Mouse (Mus musculus): ENCODE data around the gene A3galt2. TPM values are rescaled to one million over a fixed set of nuclear protein-coding genes. Genes with fewer than 3 reads are reported as not detected.
A peak's percentile ranks its signal among the peaks of the same experiment; 100 is the strongest.

A3galt2 gene
- total RNA-seq (2021): under 1 TPM; 0.12 to 0.14 TPM

DNA sequence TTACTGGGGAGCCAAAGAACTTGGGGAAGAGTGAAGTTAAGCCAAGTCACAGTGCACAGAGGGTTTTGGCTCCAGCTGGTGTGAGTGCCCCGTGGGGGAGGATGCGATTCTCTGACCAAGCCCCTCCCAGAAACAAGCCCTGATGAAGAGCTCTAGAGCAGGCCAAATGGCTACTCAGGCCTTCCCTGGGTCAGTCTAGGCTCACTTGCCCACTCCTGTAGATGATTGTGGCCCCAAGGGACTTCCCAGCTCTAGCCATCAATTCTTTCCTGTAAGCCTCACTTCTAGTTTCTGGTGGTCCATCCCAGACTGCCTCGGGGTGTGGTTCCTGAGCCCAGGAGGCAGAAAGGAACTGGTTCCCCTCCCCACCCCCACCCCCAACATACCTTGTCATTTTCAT, at the start of gene A3galt2:
Gene A3galt2 (plus strand): TSS at position 301 of the 400 bp plus-strand sequence.
- no peak for DNase-seq (ENCODE audit: extremely low spot score in 1 of 2, low spot score in 1 of 2)

- no peak for DNase-seq (ENCODE audit: extremely low spot score in 1 of 2, low spot score in 1 of 2)
Measured at GRCm38 (mm10) chr4:128706626-128707025, 48.5 kb upstream of the A3galt2 start.

GRCm38 (mm10) chr4:128707384-128707783, 47.8 kb upstream of the A3galt2 start:
- DNase-seq (ENCODE audit: extremely low spot score in 1 of 2, low spot score in 1 of 2): no peak

DNA sequence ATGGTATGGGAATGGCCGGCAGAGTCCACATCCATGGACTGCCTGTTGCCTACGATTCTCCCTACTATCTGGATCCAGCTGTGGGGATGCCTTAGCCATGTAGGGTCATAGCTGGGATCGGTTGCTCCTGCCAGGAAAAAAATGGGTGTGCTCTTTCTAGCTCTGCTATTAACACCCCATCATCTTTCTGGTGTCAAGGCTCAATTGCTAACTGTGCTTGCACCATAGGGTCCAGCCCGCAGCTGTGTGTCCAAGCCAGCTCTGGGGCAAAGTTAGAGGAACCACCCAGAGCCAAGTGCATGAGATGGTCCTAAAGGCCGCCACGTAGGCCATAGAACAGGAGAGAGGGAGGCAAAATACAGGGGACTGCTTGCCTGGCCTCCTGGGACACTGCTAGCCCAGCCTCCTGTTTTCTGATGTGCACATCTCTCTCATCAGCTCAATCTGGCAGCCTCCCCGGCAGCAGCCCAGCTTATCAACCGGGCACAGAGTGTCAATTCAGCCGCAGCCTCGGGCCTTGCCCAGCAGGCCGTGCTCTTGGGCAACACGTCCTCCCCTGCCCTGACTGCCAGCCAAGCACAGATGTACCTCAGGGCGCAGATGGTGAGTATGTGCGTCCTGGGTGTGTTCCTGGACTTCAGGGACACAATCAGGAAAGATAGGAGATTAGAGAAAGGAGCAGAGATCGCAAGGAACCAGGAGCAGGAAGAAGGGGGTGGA, 45.9 kb upstream of the A3galt2 start:
- no peak for DNase-seq (ENCODE audit: extremely low spot score in 1 of 2, low spot score in 1 of 2)

- DNase-seq (ENCODE audit: extremely low spot score in 1 of 2, low spot score in 1 of 2): no peak
Measured at GRCm38 (mm10) chr4:128709781-128710166, 45.4 kb upstream of the A3galt2 start.

- DNase-seq (ENCODE audit: extremely low spot score in 1 of 2, low spot score in 1 of 2): no peak
Measured at GRCm38 (mm10) chr4:128710286-128710685, 44.9 kb upstream of the A3galt2 start.

DNA sequence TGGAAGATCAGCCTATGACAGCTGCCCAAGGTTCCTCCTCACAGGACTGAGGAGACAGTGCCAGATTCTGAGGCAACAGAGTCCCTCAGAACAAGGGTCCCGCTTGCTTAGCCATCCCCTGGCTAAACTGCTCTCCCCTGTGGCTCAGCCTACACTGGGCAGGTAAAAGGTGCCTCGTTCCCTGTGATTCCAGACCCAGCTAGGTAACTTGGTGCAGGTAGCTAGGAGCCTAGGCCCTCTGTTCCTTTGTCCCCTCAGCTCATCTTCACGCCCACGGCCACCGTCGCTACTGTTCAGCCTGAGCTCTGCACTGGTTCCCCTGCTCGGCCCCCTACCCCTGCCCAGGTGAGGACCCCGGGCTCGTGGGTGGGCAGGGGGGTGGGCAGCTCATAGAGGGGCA, 44.4 kb upstream of the A3galt2 start:
- DNase-seq (ENCODE audit: extremely low spot score in 1 of 2, low spot score in 1 of 2): no peak

DNA sequence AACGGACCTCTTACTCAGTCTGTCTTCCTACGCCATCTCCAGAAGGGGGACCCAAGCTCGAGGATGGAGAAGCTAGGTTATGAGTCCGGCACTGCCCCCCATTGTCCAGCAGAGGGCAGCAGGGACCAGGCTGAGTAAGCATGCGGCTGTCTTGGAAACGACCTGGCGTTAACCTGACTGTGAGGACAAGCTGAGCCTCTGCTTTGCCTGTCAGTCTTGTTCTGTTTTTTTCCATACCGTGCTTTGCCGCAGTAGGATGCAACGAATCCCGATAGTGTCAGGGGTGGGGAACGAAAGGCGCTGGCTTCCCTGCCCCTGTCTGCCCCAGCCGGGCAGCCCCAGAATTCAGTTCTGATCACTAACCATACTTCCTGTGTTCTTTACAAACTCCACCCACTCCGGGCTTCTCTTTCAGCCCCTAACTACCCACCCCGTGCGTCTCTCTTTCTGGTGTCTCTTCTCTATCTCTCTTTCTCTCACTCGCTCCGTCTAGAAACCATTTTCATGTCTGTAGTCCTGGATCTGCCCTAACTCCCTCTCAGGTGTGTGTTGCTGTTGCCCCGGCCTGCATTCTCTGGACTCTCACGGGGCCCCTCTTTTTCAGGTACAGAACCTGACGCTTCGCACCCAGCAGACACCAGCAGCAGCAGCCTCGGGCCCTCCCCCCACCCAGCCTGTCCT, 43.6 kb upstream of the A3galt2 start:
- peak; percentile 77 to 90 for DNase-seq (ENCODE audit: extremely low spot score in 1 of 2, low spot score in 1 of 2)

DNA sequence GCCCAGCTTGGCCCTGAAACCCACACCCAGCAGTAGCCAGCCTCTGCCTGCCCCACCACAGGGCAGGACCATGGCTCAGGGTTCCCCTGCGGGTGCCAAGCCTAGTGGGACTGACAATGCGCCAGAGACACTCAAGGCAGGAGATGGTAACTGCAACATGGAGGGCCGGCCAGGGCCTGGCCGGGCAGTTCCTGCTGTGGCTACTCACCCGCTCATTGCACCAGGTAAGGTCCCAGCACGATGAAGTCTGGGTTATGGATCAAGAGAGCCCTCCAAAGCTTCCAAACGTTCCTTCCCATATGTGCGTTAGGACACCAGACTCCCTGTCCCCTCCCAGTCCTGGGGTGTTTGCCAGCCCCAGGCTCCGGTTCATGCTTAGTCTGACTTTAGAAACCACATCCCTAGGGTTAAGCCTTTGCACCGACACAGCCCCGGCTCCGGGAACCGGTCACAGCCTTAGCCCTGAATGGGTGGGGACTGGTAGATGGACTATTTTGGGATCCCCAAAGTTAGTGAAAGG, 43.0 kb upstream of the A3galt2 start:
- no peak for DNase-seq (ENCODE audit: extremely low spot score in 1 of 2, low spot score in 1 of 2)

DNA sequence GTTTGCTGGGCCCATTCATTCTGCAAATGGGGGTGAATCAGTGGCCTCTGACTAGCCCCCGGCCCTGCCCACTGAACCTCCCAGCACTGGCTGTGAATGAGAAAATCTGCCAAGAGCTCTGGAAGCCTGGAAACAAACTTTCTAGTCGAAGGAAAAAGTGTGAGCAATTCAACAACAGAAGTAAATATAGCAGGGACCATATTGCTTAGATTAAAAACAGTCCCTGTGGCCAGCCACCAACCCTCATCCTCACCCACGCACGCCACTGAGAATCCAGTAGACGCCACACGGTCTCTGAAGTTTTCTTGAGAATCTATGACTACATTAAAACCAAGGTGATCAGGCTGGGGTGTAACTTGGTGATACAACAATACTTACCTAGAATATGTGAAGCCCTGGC, 42.2 kb upstream of the A3galt2 start:
- DNase-seq (ENCODE audit: extremely low spot score in 1 of 2, low spot score in 1 of 2): no peak

GRCm38 (mm10) chr4:128715241-128716204, 39.6 kb upstream of the A3galt2 start:
- peak; percentile 44 to 52 for DNase-seq (ENCODE audit: extremely low spot score in 1 of 2, low spot score in 1 of 2)

GRCm38 (mm10) chr4:128716279-128716678, 38.9 kb upstream of the A3galt2 start:
- no peak for DNase-seq (ENCODE audit: extremely low spot score in 1 of 2, low spot score in 1 of 2)

- DNase-seq (ENCODE audit: extremely low spot score in 1 of 2, low spot score in 1 of 2): no peak
Measured at GRCm38 (mm10) chr4:128716731-128717130, 38.4 kb upstream of the A3galt2 start.

GRCm38 (mm10) chr4:128720110-128720509, 35.1 kb upstream of the A3galt2 start:
- peak in 1 of 2 experiments; percentile 52 for DNase-seq (ENCODE audit: extremely low spot score in 1 of 2, low spot score in 1 of 2)

DNA sequence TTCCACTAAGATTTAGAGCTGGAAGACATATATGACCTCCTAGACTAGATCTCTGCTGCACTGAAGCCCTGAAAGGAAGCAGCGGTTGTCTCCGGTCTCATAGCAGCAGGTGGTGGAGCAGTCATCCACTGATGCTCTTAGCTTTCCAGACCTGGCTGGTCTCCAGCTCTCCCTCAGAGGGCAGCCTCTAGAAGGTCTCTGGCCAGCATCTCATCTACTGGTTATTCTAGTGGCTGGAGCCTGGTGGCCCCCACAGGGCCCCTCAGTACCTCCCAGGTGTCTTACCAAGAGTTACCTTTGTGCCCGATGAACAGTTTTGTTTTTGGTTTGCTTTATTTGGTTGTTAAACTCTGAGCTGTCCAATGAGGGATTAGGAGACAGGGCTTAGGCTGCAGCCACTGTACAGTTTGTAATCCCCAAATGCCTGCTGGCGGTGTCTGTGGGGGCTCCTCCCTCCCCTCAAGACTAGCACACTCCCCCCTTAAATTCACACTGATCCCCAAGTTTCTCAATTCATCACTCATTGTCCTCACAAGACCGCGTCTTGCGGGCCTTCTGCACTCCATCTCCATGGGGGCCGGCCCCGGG, 34.0 kb upstream of the A3galt2 start:
- DNase-seq (ENCODE audit: extremely low spot score in 1 of 2, low spot score in 1 of 2): no peak

- no peak for DNase-seq (ENCODE audit: extremely low spot score in 1 of 2, low spot score in 1 of 2)
Measured at GRCm38 (mm10) chr4:128721761-128722160, 33.4 kb upstream of the A3galt2 start.

- DNase-seq (ENCODE audit: extremely low spot score in 1 of 2, low spot score in 1 of 2): no peak
Measured at GRCm38 (mm10) chr4:128722932-128723331, 32.2 kb upstream of the A3galt2 start.

DNA sequence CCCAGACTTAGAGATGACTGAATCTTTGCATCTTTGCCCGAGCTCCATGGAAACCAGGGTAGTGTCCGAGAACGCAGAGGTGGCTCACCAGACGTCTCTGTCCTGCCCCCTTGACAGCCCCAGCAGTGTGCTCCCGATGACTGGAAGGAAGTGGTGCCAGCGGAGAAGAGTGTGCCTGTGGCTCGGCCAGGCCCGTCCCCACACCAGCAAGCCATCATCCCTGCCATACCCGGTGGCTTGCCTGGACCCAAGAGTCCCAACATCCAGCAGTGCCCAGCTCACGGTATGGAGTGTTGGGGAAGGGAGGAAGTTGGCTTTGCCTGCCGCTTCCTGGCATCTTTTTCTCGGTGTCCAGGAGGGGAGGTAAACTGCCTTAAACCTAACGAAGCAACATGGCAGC, 31.7 kb upstream of the A3galt2 start:
- DNase-seq (ENCODE audit: extremely low spot score in 1 of 2, low spot score in 1 of 2): no peak

DNA sequence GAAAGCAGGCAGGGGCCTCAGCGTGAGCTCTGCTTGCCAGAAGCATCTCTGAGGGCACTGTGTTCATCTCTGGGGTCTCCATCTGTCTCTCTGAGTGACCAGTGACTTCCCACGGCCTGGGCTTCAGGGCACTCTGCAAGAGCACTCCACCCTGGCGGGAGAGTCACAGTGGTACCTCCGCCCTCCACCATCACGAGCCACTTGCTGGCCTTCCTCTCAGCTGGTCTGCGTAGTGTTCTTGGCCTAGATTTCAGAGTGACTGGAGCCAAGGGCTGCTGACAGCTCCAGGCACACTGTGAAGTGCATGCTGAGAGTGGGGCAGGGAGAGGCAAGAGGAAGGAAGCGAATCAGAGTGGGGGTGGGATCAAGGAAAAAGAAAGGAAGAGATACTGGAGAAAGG, 31.1 kb upstream of the A3galt2 start:
- no peak for DNase-seq (ENCODE audit: extremely low spot score in 1 of 2, low spot score in 1 of 2)

- DNase-seq (ENCODE audit: extremely low spot score in 1 of 2, low spot score in 1 of 2): peak; percentile 64 to 72
Measured at GRCm38 (mm10) chr4:128727019-128727720, 28.0 kb upstream of the A3galt2 start.
